Mouse (Mus musculus) embryo, embryonic 9.5 days (tissue): ENCODE data around the gene Kmt2a.
A peak's percentile ranks its signal among the peaks of the same experiment; 100 is the strongest.

Source experiments
- DNase-seq: peaks from one replicate; pipeline ENCODE4 v3.0.0-alpha.2; 2017; ENCODE audit errors: extremely low spot score

The Kmt2a gene

GRCm38 (mm10) chr9:44879694-44880271 is 1.3 kb downstream of the Kmt2a start:
- DNase-seq, result peak; percentile 5

- peak; percentile 6 for DNase-seq
These were observed 2.2 kb downstream of the Kmt2a start for GRCm38 (mm10) chr9:44878776-44879500.

- no peak for DNase-seq
These were observed 3.4 kb downstream of the Kmt2a start for GRCm38 (mm10) chr9:44877686-44878085.

GRCm38 (mm10) chr9:44875476-44875875 is 5.6 kb downstream of the Kmt2a start:
- no peak for DNase-seq

GRCm38 (mm10) chr9:44874198-44874597 is 6.9 kb downstream of the Kmt2a start:
- no peak for DNase-seq

GRCm38 (mm10) chr9:44873665-44874064 is 7.4 kb downstream of the Kmt2a start:
- no peak for DNase-seq

GRCm38 (mm10) chr9:44868336-44869094 is 12.6 kb downstream of the Kmt2a start:
- no peak for DNase-seq

- no peak for DNase-seq
These were observed 13.4 kb downstream of the Kmt2a start for GRCm38 (mm10) chr9:44867664-44868063.

GRCm38 (mm10) chr9:44866501-44867240 is 14.4 kb downstream of the Kmt2a start:
- DNase-seq, result no peak

GRCm38 (mm10) chr9:44861121-44861520 is 20.0 kb downstream of the Kmt2a start:
- no peak for DNase-seq

GRCm38 (mm10) chr9:44858657-44859056 is 22.4 kb downstream of the Kmt2a start:
- no peak for DNase-seq

GRCm38 (mm10) chr9:44857405-44857992 is 23.6 kb downstream of the Kmt2a start:
- DNase-seq, result no peak

GRCm38 (mm10) chr9:44855153-44855552 is 25.9 kb downstream of the Kmt2a start:
- no peak for DNase-seq

- no peak for DNase-seq
These were observed 33.6 kb downstream of the Kmt2a start for GRCm38 (mm10) chr9:44847446-44847845.

GRCm38 (mm10) chr9:44841241-44841640 is 39.9 kb downstream of the Kmt2a start:
- no peak for DNase-seq

- DNase-seq, result peak; percentile 70
These were observed 44.7 kb downstream of the Kmt2a start for GRCm38 (mm10) chr9:44836439-44836838.

- no peak for DNase-seq
These were observed 48.7 kb downstream of the Kmt2a start for GRCm38 (mm10) chr9:44832356-44832755.

- DNase-seq, result no peak
These were observed 50.6 kb downstream of the Kmt2a start for GRCm38 (mm10) chr9:44830506-44830905.

- DNase-seq, result no peak
These were observed 52.2 kb downstream of the Kmt2a start for GRCm38 (mm10) chr9:44828944-44829343.

GRCm38 (mm10) chr9:44826660-44827059 is 54.4 kb downstream of the Kmt2a start:
- no peak for DNase-seq

- no peak for DNase-seq
These were observed 60.9 kb downstream of the Kmt2a start for GRCm38 (mm10) chr9:44819920-44820827.
